Mouse (Mus musculus): ENCODE results near the gene Dennd5b. TPM values are rescaled to one million over a fixed set of nuclear protein-coding genes. Genes with fewer than 3 reads are reported as not detected.

The Dennd5b gene
- total and polyA plus RNA-seq, 2 experiments, result 14.8 to 94.7 TPM

- WGBS, result 81% methylated on average over 4 of the region's 4 CpGs
- Histone ChIP-seq H3K79me2 (ENCODE audit: control insufficient read depth, insufficient read depth, low read length) (no peaks in the 10 kb centered on the region), H3K27ac (replicated peaks; ENCODE audit: insufficient read depth, low read depth, low read length) (no peak overlapping the region), H3K4me1 (ENCODE audit: control insufficient read depth, insufficient read depth, low read length) (no peaks in the 10 kb centered on the region; the same call in 1 of the 2 replicates), H3K4me3 (ENCODE audit: insufficient read depth, low read depth, low read length) (no peak overlapping the region), H3K27me3 (ENCODE audit: control insufficient read depth, insufficient read depth, low read length) (no peaks in the 10 kb centered on the region), H3K36me3 (ENCODE audit: control insufficient read depth, insufficient read depth, low read length) (no peaks in the 10 kb centered on the region), H3K9ac (ENCODE audit: low read depth, low read length) (no peak overlapping the region)
- no peak for DNase-seq (ENCODE audit: extremely low read depth, low read depth, low spot score)
- no peak for TF ChIP-seq POLR2A (IDR thresholded peaks at IDR 0.05; ENCODE audit: extremely low read depth, insufficient read depth, low read length)
- no peak for TF ChIP-seq CTCF (IDR thresholded peaks at IDR 0.05; ENCODE audit: low read depth, low read length)
These were observed 141.8 kb downstream of the Dennd5b start for GRCm38 (mm10) chr6:148959540-148960238.

- no peak for TF ChIP-seq POLR2A (IDR thresholded peaks at IDR 0.05; ENCODE audit: extremely low read depth, insufficient read depth, low read length)
- TF ChIP-seq CTCF (IDR thresholded peaks at IDR 0.05; ENCODE audit: low read depth, low read length), result no peak
- 100% methylated on average over 1 of the region's 1 CpGs for WGBS
- no peaks in the 10 kb centered on the region; the same call in 1 of the 2 replicates for H3K4me1 ChIP-seq (ENCODE audit: control insufficient read depth, insufficient read depth, low read length)
These were observed 142.8 kb downstream of the Dennd5b start for GRCm38 (mm10) chr6:148958712-148959111.

GRCm38 (mm10) chr6:148957046-148957445 lies 144.4 kb downstream of the Dennd5b start:
- 92% methylated on average over 3 of the region's 3 CpGs for WGBS
- no peaks in the 10 kb centered on the region for H3K36me3 ChIP-seq (ENCODE audit: control insufficient read depth, insufficient read depth, low read length)
- H3K27me3 ChIP-seq (ENCODE audit: control insufficient read depth, insufficient read depth, low read length), result no peaks in the 10 kb centered on the region
- no peaks in the 10 kb centered on the region for H3K79me2 ChIP-seq (ENCODE audit: control insufficient read depth, insufficient read depth, low read length)
- H3K4me1 ChIP-seq (ENCODE audit: control insufficient read depth, insufficient read depth, low read length), result no peaks in the 10 kb centered on the region; the same call in 1 of the 2 replicates
- H3K9ac ChIP-seq (ENCODE audit: low read depth, low read length), result no peak overlapping the region
- no peak overlapping the region for H3K27ac ChIP-seq (replicated peaks; ENCODE audit: insufficient read depth, low read depth, low read length)
- H3K4me3 ChIP-seq (ENCODE audit: insufficient read depth, low read depth, low read length), result no peak overlapping the region
- no peak for DNase-seq (ENCODE audit: extremely low read depth, low read depth, low spot score)
- no peak for TF ChIP-seq CTCF (IDR thresholded peaks at IDR 0.05; ENCODE audit: low read depth, low read length)
- TF ChIP-seq POLR2A (IDR thresholded peaks at IDR 0.05; ENCODE audit: extremely low read depth, insufficient read depth, low read length), result no peak

More at GRCm38 (mm10) chr6:148958712-148959111, 142.8 kb downstream of the Dennd5b start:
- no peak overlapping the region for H3K9ac ChIP-seq (ENCODE audit: low read depth, low read length)
- no peaks in the 10 kb centered on the region for H3K79me2 ChIP-seq (ENCODE audit: control insufficient read depth, insufficient read depth, low read length)
- no peaks in the 10 kb centered on the region for H3K27me3 ChIP-seq (ENCODE audit: control insufficient read depth, insufficient read depth, low read length)
- no peaks in the 10 kb centered on the region for H3K36me3 ChIP-seq (ENCODE audit: control insufficient read depth, insufficient read depth, low read length)
- no peak overlapping the region for H3K27ac ChIP-seq (replicated peaks; ENCODE audit: insufficient read depth, low read depth, low read length)
- H3K4me3 ChIP-seq (ENCODE audit: insufficient read depth, low read depth, low read length), result no peak overlapping the region
- no peak for DNase-seq (ENCODE audit: extremely low read depth, low read depth, low spot score)

- Histone ChIP-seq H3K27ac (replicated peaks; ENCODE audit: insufficient read depth, low read depth, low read length) (no peak overlapping the region), H3K27me3 (ENCODE audit: control insufficient read depth, insufficient read depth, low read length) (no peaks in the 10 kb centered on the region), H3K4me3 (ENCODE audit: insufficient read depth, low read depth, low read length) (no peak overlapping the region), H3K4me1 (ENCODE audit: control insufficient read depth, insufficient read depth, low read length) (no peaks in the 10 kb centered on the region; the same call in 1 of the 2 replicates), H3K9ac (ENCODE audit: low read depth, low read length) (no peak overlapping the region), H3K36me3 (ENCODE audit: control insufficient read depth, insufficient read depth, low read length) (no peaks in the 10 kb centered on the region), H3K79me2 (ENCODE audit: control insufficient read depth, insufficient read depth, low read length) (no peaks in the 10 kb centered on the region)
- DNase-seq (ENCODE audit: extremely low read depth, low read depth, low spot score), result no peak
- no peak for TF ChIP-seq POLR2A (IDR thresholded peaks at IDR 0.05; ENCODE audit: extremely low read depth, insufficient read depth, low read length)
- no peak for TF ChIP-seq CTCF (IDR thresholded peaks at IDR 0.05; ENCODE audit: low read depth, low read length)
These were observed 145.6 kb downstream of the Dennd5b start for GRCm38 (mm10) chr6:148955641-148956420.

GRCm38 (mm10) chr6:148946881-148947405 lies 154.5 kb downstream of the Dennd5b start:
- WGBS, result 64% methylated on average over 11 of the region's 11 CpGs
- no peak for DNase-seq (ENCODE audit: extremely low read depth, low read depth, low spot score)
- no peak for TF ChIP-seq POLR2A (IDR thresholded peaks at IDR 0.05; ENCODE audit: extremely low read depth, insufficient read depth, low read length)
- TF ChIP-seq CTCF (IDR thresholded peaks at IDR 0.05; ENCODE audit: low read depth, low read length), result no peak
- peak overlapping the region; percentile 76 for H3K4me3 ChIP-seq (ENCODE audit: insufficient read depth, low read depth, low read length)
- H3K36me3 ChIP-seq (ENCODE audit: control insufficient read depth, insufficient read depth, low read length), result no peaks in the 10 kb centered on the region
- peak overlapping the region; percentile 75 for H3K9ac ChIP-seq (ENCODE audit: low read depth, low read length)
- H3K27me3 ChIP-seq (ENCODE audit: control insufficient read depth, insufficient read depth, low read length), result no peaks in the 10 kb centered on the region
- peak overlapping the region; percentile 5; the same call in 1 of the 2 replicates for H3K27ac ChIP-seq (replicated peaks; ENCODE audit: insufficient read depth, low read depth, low read length)
- H3K4me1 ChIP-seq (ENCODE audit: control insufficient read depth, insufficient read depth, low read length), result no peaks in the 10 kb centered on the region
- H3K79me2 ChIP-seq (ENCODE audit: control insufficient read depth, insufficient read depth, low read length), result no peaks in the 10 kb centered on the region
